Mouse (Mus musculus): ENCODE data around the gene Slc33a1.

GRCm38 (mm10) chr3:63977895-63978294 lies 13.3 kb upstream of the Slc33a1 start:
- TF ChIP-seq CTCF (IDR thresholded peaks at IDR 0.05; ENCODE audit: low read depth) (no peak), EP300 (IDR thresholded peaks at IDR 0.05; ENCODE audit: low read depth) (no peak)
